Mouse (Mus musculus): Measurements from ENCODE around the gene Smco2. TPM values are rescaled to one million over a fixed set of nuclear protein-coding genes. Genes with fewer than 3 reads are reported as not detected.

The Smco2 gene
- polyA plus RNA-seq (2012; ENCODE audit: low replicate concordance) = not detected in 2 replicates

DNA sequence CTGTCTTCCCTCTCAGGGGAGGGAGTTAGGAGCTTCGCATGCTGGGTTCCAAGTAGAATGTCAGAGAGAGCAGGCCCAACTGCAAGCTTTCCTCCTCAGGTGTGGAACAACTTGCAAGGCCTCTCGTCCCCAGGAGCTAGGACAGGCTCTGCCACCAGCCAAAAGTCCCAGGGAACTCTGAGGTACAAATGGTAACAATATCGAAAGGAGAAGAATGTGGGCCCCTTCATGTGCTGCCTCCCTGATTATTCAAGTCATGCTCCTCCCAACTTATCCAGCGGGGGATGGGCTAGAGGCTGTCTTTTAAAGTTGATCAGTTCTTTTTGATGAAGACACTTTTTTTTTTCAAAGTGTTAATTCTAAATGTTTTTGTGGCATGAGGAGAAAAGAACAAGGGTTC is at the start of gene Smco2:
Gene Smco2, plus strand, starts transcription at position 55 of the 400 bp plus-strand sequence.

DNA sequence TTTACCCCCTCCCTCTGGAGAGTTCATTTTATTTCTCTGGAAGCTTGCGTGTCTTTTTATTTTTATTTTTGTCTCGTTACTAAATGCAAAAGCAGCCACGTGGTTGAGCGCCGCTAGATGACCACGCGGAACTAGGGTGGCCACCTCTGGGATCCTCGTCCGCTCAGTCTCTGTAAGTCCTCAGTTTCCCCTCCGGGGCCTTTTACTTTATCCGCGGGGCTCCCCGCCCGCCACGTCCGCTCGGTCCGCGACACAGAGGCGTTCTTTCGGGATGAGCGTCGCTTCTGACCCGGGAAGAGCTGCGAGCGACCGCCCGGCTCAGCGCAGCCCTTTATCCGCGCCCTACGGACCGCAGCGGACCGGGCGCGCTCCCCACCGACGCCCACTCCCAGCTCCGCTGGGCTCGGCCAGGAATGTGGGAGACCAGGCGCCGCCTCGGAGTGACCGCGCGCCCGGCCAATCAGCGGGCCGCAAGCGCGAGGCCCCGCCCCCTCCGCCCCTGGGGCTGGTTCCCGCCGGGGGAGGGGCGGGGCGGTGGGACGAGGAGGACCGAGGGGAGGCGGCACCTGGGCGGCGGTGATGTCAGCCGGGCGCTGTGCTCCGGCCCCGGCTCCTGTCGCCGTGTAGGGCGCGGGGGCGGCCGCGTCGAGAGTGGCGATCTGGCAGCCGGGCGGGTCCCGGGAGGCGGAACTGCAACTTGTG is 38.2 kb downstream of the Smco2 start, which contains the start of gene Ppfibp1:
Gene Ppfibp1, plus strand, starts transcription at position 530 of the 702 bp plus-strand sequence.

Other genes starting within 250 kb of the Smco2 start
- 3.0 and 4.4 TPM in 2 replicates for gene Med21, start 207.6 kb upstream of the Smco2 start, polyA plus RNA-seq (2012; ENCODE audit: low replicate concordance)
- gene Tm7sf3, start 207.3 kb upstream of the Smco2 start, polyA plus RNA-seq (2012; ENCODE audit: low replicate concordance) = 8.2 and 12.9 TPM in 2 replicates
- 0.54 and 0.92 TPM in 2 replicates for gene Stk38l, start 125.1 kb upstream of the Smco2 start, polyA plus RNA-seq (2012; ENCODE audit: low replicate concordance)
- gene Arntl2, start 54.0 kb upstream of the Smco2 start, polyA plus RNA-seq (2012; ENCODE audit: low replicate concordance) = 0.55 and 0.65 TPM in 2 replicates
- gene Ppfibp1, start 38.4 kb downstream of the Smco2 start, polyA plus RNA-seq (2012; ENCODE audit: low replicate concordance) = 1.8 and 2.3 TPM in 2 replicates
- not detected in 2 replicates for gene 1700034J05Rik, start 104.3 kb downstream of the Smco2 start, polyA plus RNA-seq (2012; ENCODE audit: low replicate concordance)
- 0.11 TPM in 1 of 2 replicates, not detected in the other for gene Rep15, start 182.5 kb downstream of the Smco2 start, polyA plus RNA-seq (2012; ENCODE audit: low replicate concordance)
- 6.9 and 15.7 TPM in 2 replicates for gene Mrps35, start 192.7 kb downstream of the Smco2 start, polyA plus RNA-seq (2012; ENCODE audit: low replicate concordance)
- gene Mansc4, start 236.9 kb downstream of the Smco2 start, polyA plus RNA-seq (2012; ENCODE audit: low replicate concordance) = 0.16 and 0.56 TPM in 2 replicates
- gene Klhl42, start 241.3 kb downstream of the Smco2 start, polyA plus RNA-seq (2012; ENCODE audit: low replicate concordance) = 9.5 and 15.3 TPM in 2 replicates

Measured in hematopoietic multipotent progenitor cell, adult 10-12 weeks (in vitro differentiated cells).